Mouse (Mus musculus): Measurements from ENCODE around the gene Sgta. TPM values are rescaled to one million over a fixed set of nuclear protein-coding genes. Genes with fewer than 3 reads are reported as not detected.

Gene Sgta
- 285 and 286 TPM in 2 replicates for polyA plus RNA-seq (2016; fragmentation: Nextera tagmentation; extraction: Ambion mirVana)

GRCm38 (mm10) chr10:81059603-81060543 is at the start of gene Sgta:
Gene Sgta (minus strand): TSS chr10:81060181.
- H3K4me1 ChIP-seq = peaks cover 24% of the 10 kb centered on the region
- H3K4me3 ChIP-seq = peak within 1 kb of the TSS; percentile 74
- under 1% methylated on average over 48 of the region's 48 CpGs for WGBS
- H3K27ac ChIP-seq = peak within 1 kb of the TSS; percentile 88
- peaks cover 24% of the 10 kb centered on the region for H3K36me3 ChIP-seq (replicated peaks)
- peak; percentile 100 for DNase-seq (ENCODE audit: extremely low spot score, low spot score)
- no peaks in the 10 kb centered on the region for H3K9me3 ChIP-seq
- no peaks in the 10 kb centered on the region for H3K27me3 ChIP-seq (ENCODE audit: poor library complexity, severe bottlenecking)

DNA sequence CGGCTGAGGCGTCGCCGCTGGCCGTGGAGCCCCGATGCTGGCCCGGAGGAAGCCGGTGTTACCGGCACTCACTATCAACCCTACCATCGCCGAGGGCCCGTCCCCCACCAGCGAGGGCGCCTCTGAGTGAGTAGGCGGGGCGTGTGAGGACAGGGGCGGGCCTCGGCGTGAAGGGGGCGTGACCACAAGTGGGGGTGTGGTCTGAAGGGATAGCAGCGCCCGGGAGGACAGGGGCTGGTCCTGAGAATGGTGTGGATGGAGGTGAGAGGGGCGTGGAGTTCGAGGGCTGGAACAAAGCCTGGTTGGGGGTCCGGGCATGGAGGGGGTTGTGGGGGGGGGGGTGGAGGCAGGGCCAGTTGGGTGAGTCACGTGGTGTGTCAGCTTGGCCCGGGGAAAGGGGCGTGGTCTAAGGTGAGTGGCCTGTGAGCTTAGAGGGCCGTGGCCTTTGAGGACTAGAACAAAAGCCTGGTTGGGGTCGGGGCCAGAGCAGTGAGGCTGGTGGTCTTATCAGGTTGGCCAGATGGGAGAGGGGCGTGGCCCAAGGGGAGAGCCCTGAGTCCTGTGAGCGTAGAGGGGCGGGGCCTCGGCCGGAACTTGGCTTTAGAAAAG is 46.2 kb upstream of the Sgta start:
- WGBS = 1% methylated on average over 35 of the region's 35 CpGs
- Histone ChIP-seq H3K4me1 (peaks cover 32% of the 10 kb centered on the region), H3K27me3 (ENCODE audit: poor library complexity, severe bottlenecking) (no peaks in the 10 kb centered on the region), H3K36me3 (replicated peaks) (peaks cover 40% of the 10 kb centered on the region), H3K4me3 (peak overlapping the region; percentile 89), H3K9me3 (no peaks in the 10 kb centered on the region), H3K27ac (peak overlapping the region; percentile 99)
- peak; percentile 94 for DNase-seq (ENCODE audit: extremely low spot score, low spot score)

GRCm38 (mm10) chr10:81105565-81106112 is 45.7 kb upstream of the Sgta start, which contains the start of gene Map2k2:
Gene Map2k2 (plus strand): TSS chr10:81105915.
- H3K4me1 ChIP-seq = peaks cover 32% of the 10 kb centered on the region
- peaks cover 35% of the 10 kb centered on the region for H3K36me3 ChIP-seq (replicated peaks)
- WGBS = under 1% methylated on average over 56 of the region's 56 CpGs
- peak; percentile 95 for DNase-seq (ENCODE audit: extremely low spot score, low spot score)
- H3K27me3 ChIP-seq (ENCODE audit: poor library complexity, severe bottlenecking) = no peaks in the 10 kb centered on the region
- peak within 1 kb of the TSS; percentile 89 for H3K4me3 ChIP-seq
- H3K9me3 ChIP-seq = no peaks in the 10 kb centered on the region
- H3K27ac ChIP-seq = peak within 1 kb of the TSS; percentile 99

DNA sequence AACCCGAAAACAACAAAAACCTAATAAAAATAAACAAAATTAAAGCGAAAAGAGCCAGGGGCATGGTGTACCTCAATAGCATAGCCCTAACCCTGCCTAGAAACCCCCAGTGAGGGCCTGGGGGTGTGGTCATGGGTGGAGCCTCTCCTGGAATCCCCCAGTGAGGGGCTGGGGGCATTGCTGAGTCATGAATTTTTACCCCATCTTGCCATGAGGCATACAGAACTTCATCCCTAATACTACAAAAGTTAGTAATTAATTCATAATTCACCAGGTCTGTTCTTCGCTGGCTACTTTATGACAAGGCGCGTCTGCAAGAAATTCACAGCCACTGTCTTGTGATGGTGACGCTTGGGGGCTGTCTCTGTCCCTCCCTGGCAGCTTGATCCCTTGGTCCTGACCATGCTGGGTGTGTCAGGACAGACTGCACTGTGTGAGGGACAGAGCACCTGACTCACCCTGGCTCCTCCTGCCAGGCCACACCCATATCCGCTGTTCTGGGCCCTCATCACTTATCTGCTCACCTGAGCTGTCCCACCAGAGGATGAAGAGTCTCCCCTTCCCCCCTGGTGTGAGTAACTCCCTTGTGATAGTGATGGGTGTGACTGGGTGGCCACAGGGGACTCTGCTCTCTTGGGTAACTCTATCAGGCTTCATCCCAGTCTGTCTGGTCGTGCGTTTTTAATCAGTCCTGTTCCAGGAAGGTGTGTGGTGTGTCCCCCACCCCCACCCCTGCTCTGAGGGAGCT is 35.1 kb upstream of the Sgta start:
- no peak for DNase-seq (ENCODE audit: extremely low spot score, low spot score)
- Histone ChIP-seq H3K27ac (no peak overlapping the region), H3K36me3 (replicated peaks) (no peaks in the 10 kb centered on the region), H3K27me3 (ENCODE audit: poor library complexity, severe bottlenecking) (no peaks in the 10 kb centered on the region), H3K9me3 (peaks cover 4% of the 10 kb centered on the region), H3K4me3 (no peak overlapping the region), H3K4me1 (peaks cover 11% of the 10 kb centered on the region)
- 61% methylated on average over 9 of the region's 9 CpGs for WGBS

DNA sequence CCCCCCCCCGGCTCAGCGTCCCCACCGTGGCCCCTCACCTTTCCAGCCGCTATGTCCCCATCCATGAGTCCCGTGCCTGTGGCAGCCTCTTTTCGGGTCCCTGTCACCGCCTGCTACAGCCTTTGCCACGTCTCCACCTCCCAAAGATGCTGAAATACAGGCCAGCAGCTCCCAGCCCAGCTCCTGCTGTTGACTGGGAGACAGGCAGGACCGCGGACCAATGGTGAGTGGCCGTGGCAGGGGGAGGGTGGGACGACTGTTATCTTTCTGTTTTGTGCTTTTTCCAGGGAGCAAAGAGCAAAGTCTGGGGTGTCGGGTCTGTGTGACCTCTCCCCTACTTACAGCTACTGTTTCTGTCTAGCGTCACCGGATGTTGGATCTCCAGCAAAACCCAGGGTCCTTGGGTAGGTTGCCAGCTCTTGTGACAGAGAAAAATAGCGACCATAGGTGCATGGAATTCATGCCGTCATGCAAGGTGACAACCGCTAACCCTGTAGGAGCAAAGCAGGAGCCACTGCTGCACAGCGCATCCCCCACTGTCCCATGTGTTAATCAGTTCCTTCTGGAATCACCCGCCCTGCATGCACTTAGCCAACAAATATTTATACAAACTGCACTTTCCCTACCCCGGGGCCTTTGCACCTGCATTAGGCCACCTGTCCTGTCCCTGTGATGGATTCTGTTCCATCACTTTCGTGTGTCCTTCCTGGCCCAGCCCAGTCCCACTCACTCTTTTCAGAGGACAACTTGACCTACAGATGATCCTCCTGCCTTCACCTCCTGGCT is 32.7 kb upstream of the Sgta start:
- H3K4me1 ChIP-seq = peaks cover 18% of the 10 kb centered on the region

DNA sequence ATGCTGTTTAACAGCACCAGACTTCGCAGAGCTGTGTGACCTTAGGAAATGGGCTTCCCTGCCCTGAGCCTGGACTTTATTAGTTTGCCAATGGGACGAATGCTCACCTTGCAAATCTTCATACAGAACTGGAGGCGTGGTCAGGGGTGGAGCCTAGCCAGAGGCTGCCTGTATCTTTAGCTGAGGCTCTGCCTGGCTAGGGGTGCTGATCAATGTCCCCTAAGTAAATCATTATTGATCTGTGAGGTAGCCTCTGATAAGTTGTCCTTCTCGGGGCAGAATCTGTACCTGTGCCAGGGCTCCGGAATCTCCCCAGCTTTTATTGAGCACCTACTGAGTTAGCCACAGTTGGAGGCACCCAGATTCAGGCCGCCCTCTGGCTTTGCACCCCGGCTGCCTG is 30.6 kb upstream of the Sgta start:
- WGBS = 85% methylated on average over 7 of the region's 7 CpGs
- no peak for DNase-seq (ENCODE audit: extremely low spot score, low spot score)
- Histone ChIP-seq H3K4me1 (peaks cover 18% of the 10 kb centered on the region), H3K9me3 (peaks cover 8% of the 10 kb centered on the region; the same call in 1 of the 2 replicates), H3K4me3 (no peak overlapping the region), H3K27me3 (ENCODE audit: poor library complexity, severe bottlenecking) (no peaks in the 10 kb centered on the region), H3K36me3 (replicated peaks) (no peaks in the 10 kb centered on the region), H3K27ac (no peak overlapping the region)

More for the DNA sequence above, 32.7 kb upstream of the Sgta start:
- Histone ChIP-seq H3K36me3 (replicated peaks) (no peaks in the 10 kb centered on the region), H3K27me3 (ENCODE audit: poor library complexity, severe bottlenecking) (no peaks in the 10 kb centered on the region), H3K4me3 (no peak overlapping the region), H3K27ac (no peak overlapping the region), H3K9me3 (peaks cover 6% of the 10 kb centered on the region)
- 63% methylated on average over 22 of the region's 22 CpGs for WGBS
- DNase-seq (ENCODE audit: extremely low spot score, low spot score) = no peak

DNA sequence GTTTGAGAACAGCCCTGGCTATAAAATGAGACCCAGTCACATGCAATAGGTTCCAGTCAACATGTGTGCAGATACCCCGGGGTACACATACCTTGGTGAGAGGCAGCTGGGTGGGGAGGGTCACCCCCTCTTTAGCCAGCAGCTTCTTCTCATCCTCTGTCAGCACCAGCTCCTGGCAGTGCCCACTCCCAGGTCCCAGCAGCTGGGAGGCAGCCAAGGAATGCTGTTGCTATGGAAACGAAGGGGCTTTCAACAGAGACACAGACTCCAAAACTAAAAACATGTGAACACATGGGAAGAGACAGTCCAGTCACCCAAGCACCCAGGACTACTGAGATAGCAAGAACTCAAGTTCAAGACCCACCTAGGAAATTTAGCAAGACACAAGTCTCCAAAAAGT is 29.2 kb upstream of the Sgta start:
- Histone ChIP-seq H3K9me3 (peaks cover 8% of the 10 kb centered on the region; the same call in 1 of the 2 replicates), H3K27ac (peak overlapping the region; percentile 1; the same call in 1 of the 2 replicates), H3K27me3 (ENCODE audit: poor library complexity, severe bottlenecking) (no peaks in the 10 kb centered on the region), H3K4me1 (peaks cover 18% of the 10 kb centered on the region), H3K4me3 (no peak overlapping the region), H3K36me3 (replicated peaks) (no peaks in the 10 kb centered on the region)
- WGBS = 62% methylated on average over 2 of the region's 2 CpGs
- DNase-seq (ENCODE audit: extremely low spot score, low spot score) = peak; percentile 45

- H3K27ac ChIP-seq = no peak overlapping the region
- peaks cover 17% of the 10 kb centered on the region for H3K36me3 ChIP-seq (replicated peaks)
- no peaks in the 10 kb centered on the region for H3K27me3 ChIP-seq (ENCODE audit: poor library complexity, severe bottlenecking)
- WGBS = 46% methylated on average over 2 of the region's 2 CpGs
- H3K9me3 ChIP-seq = peaks cover 8% of the 10 kb centered on the region; the same call in 1 of the 2 replicates
- DNase-seq (ENCODE audit: extremely low spot score, low spot score) = no peak
- H3K4me3 ChIP-seq = no peak overlapping the region
- H3K4me1 ChIP-seq = peaks cover 14% of the 10 kb centered on the region
Observed at GRCm38 (mm10) chr10:81087021-81087420, 27.0 kb upstream of the Sgta start.

DNA sequence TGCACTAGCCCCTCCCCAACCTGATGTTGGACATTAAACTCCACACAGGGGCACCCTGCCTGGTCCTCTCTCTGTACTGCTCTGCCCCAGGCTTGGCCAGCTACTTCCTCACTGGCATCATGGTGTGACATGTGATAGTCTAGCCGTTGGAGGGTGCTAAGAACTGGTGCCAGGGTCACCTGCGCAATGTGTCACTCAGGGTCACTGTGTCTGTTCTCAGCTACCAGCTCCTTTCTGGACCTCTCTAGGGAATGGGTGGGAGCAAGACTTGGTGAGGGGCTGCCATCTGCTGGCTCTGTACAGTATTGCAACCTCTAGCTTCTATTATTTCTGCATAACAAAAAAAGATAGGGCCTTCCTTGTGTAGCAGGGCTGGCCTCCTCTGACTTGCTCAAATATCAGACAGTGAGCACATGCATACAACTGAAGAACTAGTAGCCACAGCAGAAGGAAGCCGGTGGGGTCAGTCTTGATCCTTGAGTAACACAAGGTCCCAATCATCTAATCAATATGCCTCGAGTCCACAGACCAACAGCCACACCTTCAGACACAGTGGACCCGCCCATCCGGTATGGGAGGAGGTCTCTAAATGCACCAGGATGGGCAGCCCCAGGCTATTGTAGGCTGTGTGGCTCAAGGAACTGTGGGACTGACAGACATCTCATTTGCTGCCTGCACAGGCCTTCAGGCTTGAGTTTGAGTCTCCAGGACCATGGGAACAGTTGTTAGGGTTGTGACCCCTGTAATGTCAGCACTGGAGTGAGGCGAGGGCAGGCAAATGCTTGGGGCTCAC is 22.4 kb upstream of the Sgta start:
- Histone ChIP-seq H3K36me3 (replicated peaks) (peaks cover 63% of the 10 kb centered on the region), H3K9me3 (peaks cover 3% of the 10 kb centered on the region; the same call in 1 of the 2 replicates), H3K4me3 (no peak overlapping the region), H3K4me1 (no peaks in the 10 kb centered on the region), H3K27me3 (ENCODE audit: poor library complexity, severe bottlenecking) (no peaks in the 10 kb centered on the region), H3K27ac (no peak overlapping the region)
- 89% methylated on average over 7 of the region's 7 CpGs for WGBS
- peak; percentile 57 for DNase-seq (ENCODE audit: extremely low spot score, low spot score)

GRCm38 (mm10) chr10:81080008-81080655 is 20.2 kb upstream of the Sgta start:
- peaks cover 86% of the 10 kb centered on the region for H3K36me3 ChIP-seq (replicated peaks)
- no peaks in the 10 kb centered on the region for H3K27me3 ChIP-seq (ENCODE audit: poor library complexity, severe bottlenecking)
- H3K4me3 ChIP-seq = no peak overlapping the region
- no peaks in the 10 kb centered on the region for H3K4me1 ChIP-seq
- DNase-seq (ENCODE audit: extremely low spot score, low spot score) = no peak
- no peaks in the 10 kb centered on the region for H3K9me3 ChIP-seq
- WGBS = 95% methylated on average over 31 of the region's 31 CpGs
- H3K27ac ChIP-seq = no peak overlapping the region

GRCm38 (mm10) chr10:81077916-81078315 is 17.9 kb upstream of the Sgta start:
- H3K36me3 ChIP-seq (replicated peaks) = peaks cover 100% of the 10 kb centered on the region
- no peaks in the 10 kb centered on the region; the same call in 1 of the 2 replicates for H3K9me3 ChIP-seq
- DNase-seq (ENCODE audit: extremely low spot score, low spot score) = no peak
- no peak overlapping the region for H3K4me3 ChIP-seq
- no peak overlapping the region for H3K27ac ChIP-seq
- H3K4me1 ChIP-seq = no peaks in the 10 kb centered on the region
- WGBS = 94% methylated on average over 11 of the region's 11 CpGs
- H3K27me3 ChIP-seq (ENCODE audit: poor library complexity, severe bottlenecking) = no peaks in the 10 kb centered on the region

Data from forebrain, embryonic 10.5 days (tissue).